Mouse (Mus musculus) layer of hippocampus, postnatal 25 days (tissue): ENCODE measurements at regions not wholly inside any gene's neighbourhood (a gene's known extent, or its start where the extent isn't known, plus 50 kb on each side); places are given as distances from the start of the nearest gene placed in this dataset.
"Not testable (repeated sequence)": the region's sequence is repeated elsewhere in the genome, so short reads cannot be mapped to it uniquely, and the experiment has no call there.

Experiments used
- DNase-seq, 2 experiments: peaks; one replicate each; pipeline ENCODE4 v3.0.0; 2022; ENCODE audit warnings: mixed read lengths in 2 of 2, low spot score in 1 of 2; ENCODE audit errors: extremely low spot score in 1 of 2

DNA sequence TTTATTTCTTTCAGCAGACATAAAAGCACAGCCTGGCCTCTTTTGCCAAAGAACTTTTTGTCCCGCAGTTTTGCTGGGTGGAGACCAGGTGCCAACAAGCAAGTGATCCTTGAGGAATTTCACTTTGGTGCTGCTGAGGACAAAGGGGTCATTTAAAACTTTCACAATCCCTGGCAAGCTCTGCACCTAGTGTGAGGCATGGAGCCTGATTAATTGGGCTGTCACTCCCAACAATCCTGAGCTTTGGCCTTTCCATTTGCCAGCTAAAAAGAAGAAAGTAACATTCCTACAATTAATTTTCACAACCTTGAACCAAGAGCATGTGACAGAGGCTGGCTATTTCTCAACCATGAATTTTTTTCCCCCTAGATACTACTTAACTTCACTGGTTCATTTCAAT lies 516.2 kb downstream of the Ets1 start:
- no peak for DNase-seq

GRCm38 (mm10) chr9:33168159-33168558 lies 532.1 kb downstream of the Ets1 start:
- no peak for DNase-seq

DNA sequence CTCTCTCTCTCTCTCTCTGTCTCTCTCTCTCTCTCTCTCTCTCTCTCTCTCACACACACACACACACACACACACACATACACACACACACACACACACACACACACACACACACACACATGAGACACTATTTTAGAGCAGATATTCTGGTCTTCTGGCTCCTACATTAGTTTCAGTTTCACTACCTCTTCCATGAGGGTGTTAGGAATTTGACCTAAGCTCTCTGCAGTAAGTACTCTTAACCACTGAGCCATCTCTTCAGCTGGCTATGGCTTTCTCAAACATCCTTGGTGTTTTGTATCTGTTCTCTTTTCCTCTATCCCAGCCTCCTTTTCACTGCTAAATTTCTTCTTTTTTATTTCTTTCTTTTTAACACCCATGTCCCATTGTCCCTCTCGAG lies 533.1 kb downstream of the Ets1 start:
- not testable (repeated sequence) for DNase-seq

DNA sequence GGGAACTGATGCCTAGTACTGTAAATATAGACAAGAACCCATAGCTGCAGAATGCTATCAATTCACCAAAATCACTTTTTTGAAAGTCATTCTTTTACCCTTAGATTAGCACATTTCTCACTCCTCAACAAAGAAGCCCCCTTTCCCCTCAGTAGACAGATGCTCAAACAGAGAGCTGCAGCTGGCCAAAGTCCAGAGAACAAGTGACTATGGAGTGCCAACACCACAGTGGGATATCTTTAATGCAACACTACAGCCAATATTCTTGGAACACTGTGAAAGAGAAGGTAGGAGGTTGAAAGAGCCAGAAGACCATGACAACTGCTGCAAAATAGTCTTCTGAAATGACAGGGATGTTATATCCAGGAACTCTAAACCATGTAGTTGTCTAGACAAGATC lies 544.0 kb downstream of the Ets1 start:
- DNase-seq: no peak

- DNase-seq: no peak
Measured at GRCm38 (mm10) chr9:33187187-33187586, 551.2 kb downstream of the Ets1 start.

GRCm38 (mm10) chr9:33209083-33209482 lies 573.1 kb downstream of the Ets1 start:
- DNase-seq: no peak

GRCm38 (mm10) chr9:33214523-33214922 lies 578.5 kb downstream of the Ets1 start:
- no peak for DNase-seq

GRCm38 (mm10) chr9:33220981-33221380 lies 585.0 kb downstream of the Ets1 start:
- DNase-seq: no peak

- DNase-seq: no peak
Measured at GRCm38 (mm10) chr9:33222066-33222805, 586.2 kb downstream of the Ets1 start.

DNA sequence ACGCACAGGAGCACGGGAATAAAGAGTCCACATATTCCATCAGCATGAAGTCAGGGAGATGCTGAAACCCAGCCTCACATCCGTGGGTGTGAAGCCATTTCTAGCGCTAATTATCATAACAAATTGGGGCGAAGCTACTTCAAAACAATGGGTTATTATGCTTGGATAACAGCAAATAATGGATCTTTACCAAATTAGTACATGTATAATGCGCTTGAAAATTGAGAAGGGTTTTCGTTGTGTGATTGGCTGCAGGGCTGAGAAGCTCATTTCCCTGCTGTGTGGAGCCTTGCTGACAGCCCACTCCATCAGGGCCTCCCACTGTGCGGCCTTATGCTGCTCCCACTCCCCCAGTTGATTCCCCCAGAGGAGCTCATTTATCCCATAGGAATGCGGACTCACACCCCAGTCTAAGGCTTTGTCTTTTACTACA lies 597.7 kb downstream of the Ets1 start:
- DNase-seq: no peak

GRCm38 (mm10) chr9:33238190-33238589 lies 602.2 kb downstream of the Ets1 start:
- no peak for DNase-seq

- DNase-seq: no peak
Measured at GRCm38 (mm10) chr9:33238846-33239245, 602.8 kb downstream of the Ets1 start.

DNA sequence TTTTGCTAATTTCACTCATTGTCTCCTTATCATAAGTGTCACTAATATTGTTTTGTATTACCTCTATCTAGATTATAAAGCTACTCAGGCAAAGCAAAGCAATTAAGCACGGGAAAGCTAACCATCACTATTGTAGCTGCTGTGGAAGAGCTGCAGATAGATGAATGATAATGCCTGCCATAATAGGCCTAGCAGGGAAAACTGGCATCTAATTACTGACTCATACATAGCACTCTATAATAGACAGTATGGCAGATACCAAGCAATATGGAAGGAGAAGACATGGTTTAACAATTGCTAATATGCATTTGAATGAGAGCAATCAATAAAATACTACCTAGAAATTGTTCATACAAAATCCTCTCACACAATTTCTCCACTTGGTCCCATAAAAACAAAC lies 604.5 kb downstream of the Ets1 start:
- no peak for DNase-seq

GRCm38 (mm10) chr9:33240914-33241635 lies 605.1 kb downstream of the Ets1 start:
- no peak for DNase-seq

DNA sequence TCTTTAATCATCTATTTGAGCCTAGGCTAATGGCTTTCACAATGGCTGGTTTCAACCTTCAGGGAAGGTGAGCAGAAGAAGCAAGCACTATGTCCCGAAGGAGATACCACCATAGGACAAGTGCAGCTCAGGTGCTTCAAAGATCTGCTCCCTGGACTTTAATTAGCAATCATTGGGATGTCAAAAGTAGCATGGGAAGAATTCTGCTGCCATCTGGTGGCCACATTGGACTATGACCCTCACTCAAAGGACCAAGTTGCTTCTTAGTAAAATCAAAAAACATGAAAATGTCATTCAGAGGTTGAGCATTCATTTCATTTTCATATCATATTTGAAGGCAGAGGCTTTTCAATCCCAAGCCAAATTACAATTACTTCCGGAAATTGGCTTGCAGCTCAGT lies 610.9 kb downstream of the Ets1 start:
- DNase-seq: peak; percentile 35 to 74

DNA sequence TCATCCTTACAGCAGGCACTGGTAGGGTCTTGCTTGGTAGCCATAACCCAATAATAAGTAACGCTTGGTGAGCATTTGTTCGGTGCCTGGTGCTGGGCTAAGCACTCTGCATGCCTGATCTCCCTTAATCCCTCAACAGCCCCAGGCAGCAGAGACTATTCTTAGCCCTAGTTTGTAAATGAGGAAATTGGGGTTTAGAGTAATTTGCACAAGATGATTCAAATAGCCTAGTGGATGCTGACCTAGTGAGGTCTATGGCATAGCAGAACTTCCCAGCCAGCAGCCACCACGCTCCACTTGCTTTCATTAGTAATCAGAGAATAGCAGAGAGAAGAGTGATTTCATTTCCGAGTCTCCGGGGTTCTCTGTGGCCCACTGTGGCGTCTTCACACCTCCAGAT lies 622.2 kb downstream of the Ets1 start:
- no peak for DNase-seq

GRCm38 (mm10) chr9:33260171-33260570 lies 624.1 kb downstream of the Ets1 start:
- DNase-seq: peak; percentile 27 to 61

- DNase-seq: no peak
Measured at GRCm38 (mm10) chr9:33289381-33289780, 653.4 kb downstream of the Ets1 start.

GRCm38 (mm10) chr9:33292116-33292515 lies 656.1 kb downstream of the Ets1 start:
- peak in 1 of 2 experiments; percentile 11 for DNase-seq

- no peak for DNase-seq
Measured at GRCm38 (mm10) chr9:33295925-33296324, 659.9 kb downstream of the Ets1 start.

DNA sequence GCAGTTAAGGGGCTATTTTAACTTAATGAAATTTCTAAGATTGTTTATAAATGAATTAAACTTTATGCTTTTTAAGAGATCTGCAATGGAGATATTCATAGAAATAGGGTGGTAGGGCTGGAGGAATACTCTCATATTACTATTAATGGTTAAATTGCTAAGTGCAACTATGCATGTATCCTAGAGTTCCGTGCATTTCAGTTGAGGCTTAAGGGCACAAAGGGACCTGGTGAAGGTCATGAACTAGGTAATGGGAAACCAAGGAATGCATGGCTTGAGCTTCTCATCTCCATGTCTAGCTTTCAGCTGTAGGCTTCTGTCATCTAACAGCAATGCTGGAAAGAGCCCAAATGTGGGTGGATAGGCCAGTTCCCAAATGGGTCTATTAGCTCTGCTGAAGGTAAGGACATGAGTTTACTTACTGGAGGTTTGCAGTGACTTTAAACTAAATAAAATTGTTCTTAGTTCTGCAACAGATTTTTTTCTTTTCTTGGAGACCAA lies 683.6 kb downstream of the Ets1 start:
- no peak for DNase-seq

DNA sequence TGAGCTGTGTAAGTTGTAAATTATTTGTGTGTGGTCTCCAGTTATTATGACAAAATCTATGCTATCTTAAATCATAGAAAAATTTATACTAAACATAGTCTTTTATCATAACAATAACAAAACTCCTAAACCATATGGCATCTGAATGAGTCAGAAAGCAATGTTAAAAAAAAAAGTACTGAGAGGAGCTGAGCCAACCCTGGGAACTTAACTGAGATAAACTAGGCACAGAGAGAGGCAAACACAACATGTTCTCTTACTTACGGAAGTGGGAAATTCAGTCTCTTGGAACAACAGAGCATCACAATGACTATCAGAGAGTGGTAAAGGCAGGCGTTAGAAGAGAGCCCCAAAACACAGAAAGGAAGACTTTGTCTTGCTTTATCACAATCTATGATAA lies 691.7 kb downstream of the Ets1 start:
- DNase-seq: no peak
